Mouse (Mus musculus) liver, embryonic 15.5 days (tissue): ENCODE data around the gene Inca1. TPM values are rescaled to one million over a fixed set of nuclear protein-coding genes. Genes with fewer than 3 reads are reported as not detected.

Experiments
- ATAC-seq: fragments of 200-750 bp; cut with Nextera tagmentation; 2 replicates; pipeline ENCODE4 v1.8.0; 2017; ENCODE audit warnings: moderate number of reproducible peaks, mild to moderate bottlenecking, moderate library complexity; ENCODE audit not compliant: insufficient read depth
- H3K27ac ChIP-seq: fragments of 300-500 bp; sonication (generic); replicated peaks from 2 replicates; pipeline ENCODE4 v1.5.1; 2015; ENCODE audit warnings: mild to moderate bottlenecking, inconsistent platforms
- H3K27me3 ChIP-seq: fragments of 300-500 bp; sonication (generic); 2 replicates; pipeline ENCODE4 v1.6.1; 2015; ENCODE audit warnings: mild to moderate bottlenecking, inconsistent platforms
- H3K36me3 ChIP-seq: fragments of 300-500 bp; sonication (generic); replicated peaks from 2 replicates; pipeline ENCODE4 v1.6.1; 2015; ENCODE audit warnings: moderate library complexity, mild to moderate bottlenecking, inconsistent platforms
- H3K4me1 ChIP-seq: fragments of 300-500 bp; sonication (generic); replicated peaks from 2 replicates; pipeline ENCODE4 v1.6.1; 2015; ENCODE audit warnings: inconsistent platforms
- H3K4me2 ChIP-seq: fragments of 300-500 bp; sonication (generic); 2 replicates; pipeline ENCODE4 v1.6.1; 2015; ENCODE audit warnings: moderate library complexity, mild to moderate bottlenecking, inconsistent platforms
- H3K4me3 ChIP-seq: fragments of 300-500 bp; sonication (generic); replicated peaks from 2 replicates; pipeline ENCODE4 v1.5.1; 2015; ENCODE audit warnings: mild to moderate bottlenecking, inconsistent platforms
- H3K9ac ChIP-seq: fragments of 300-500 bp; sonication (generic); 2 replicates; pipeline ENCODE4 v1.6.1; 2015; ENCODE audit warnings: moderate library complexity, mild to moderate bottlenecking, inconsistent platforms
- H3K9me3 ChIP-seq: fragments of 300-500 bp; sonication (generic); replicated peaks from 2 replicates; pipeline ENCODE4 v1.6.1; 2016; ENCODE audit warnings: inconsistent platforms
- WGBS: fragments of 180-500 bp; shearing (Covaris S2); methylation state at CpG from one replicate; pipeline ENCODE4 v1.1.7; 2015; ENCODE audit warnings: mixed read lengths; ENCODE audit not compliant: insufficient replicate concordance; 5-methylcytosine and 5-hydroxymethylcytosine counted together
- polyA plus RNA-seq: library from polyadenylated mRNA; unstranded; fragments of >200 nt; fragmentation: Nextera tagmentation; extraction: Ambion mirVana; gene quantifications from 2 replicates; pipeline ENCODE4 v1.2.1, GENCODE M21; 2015

The Inca1 gene
- polyA plus RNA-seq, 1 experiment from 2014 or later: 1.3 TPM

GRCm38 (mm10) chr11:70683640-70684039 lies 16.3 kb downstream of the Inca1 start:
- WGBS: 62% methylated on average over 5 of the region's 5 CpGs
- H3K4me1 ChIP-seq: peaks cover 47% of the 10 kb centered on the region

GRCm38 (mm10) chr11:70681897-70682581 lies 17.9 kb downstream of the Inca1 start:
- Histone ChIP-seq H3K36me3 (peaks cover 19% of the 10 kb centered on the region), H3K9me3 (no peaks in the 10 kb centered on the region), H3K4me1 (peaks cover 34% of the 10 kb centered on the region), H3K9ac (no peak overlapping the region), H3K4me3 (no peak overlapping the region), H3K4me2 (no peak overlapping the region), H3K27ac (no peak overlapping the region), H3K27me3 (no peaks in the 10 kb centered on the region)
- 54% methylated on average over 11 of the region's 11 CpGs for WGBS
- no peak for ATAC-seq

More at GRCm38 (mm10) chr11:70683640-70684039, 16.3 kb downstream of the Inca1 start:
- no peak overlapping the region for H3K4me2 ChIP-seq
- ATAC-seq: no peak
- H3K27ac ChIP-seq: no peak overlapping the region
- no peaks in the 10 kb centered on the region for H3K27me3 ChIP-seq
- no peak overlapping the region for H3K4me3 ChIP-seq
- no peak overlapping the region for H3K9ac ChIP-seq
- H3K36me3 ChIP-seq: peaks cover 19% of the 10 kb centered on the region
- H3K9me3 ChIP-seq: no peaks in the 10 kb centered on the region

GRCm38 (mm10) chr11:70681170-70681569 lies 18.8 kb downstream of the Inca1 start:
- no peak for ATAC-seq
- Histone ChIP-seq H3K36me3 (peaks cover 27% of the 10 kb centered on the region), H3K27me3 (no peaks in the 10 kb centered on the region), H3K4me2 (no peak overlapping the region), H3K9ac (no peak overlapping the region), H3K9me3 (no peaks in the 10 kb centered on the region), H3K4me1 (peaks cover 26% of the 10 kb centered on the region), H3K27ac (no peak overlapping the region), H3K4me3 (no peak overlapping the region)
- WGBS: 75% methylated on average over 12 of the region's 12 CpGs

- Histone ChIP-seq H3K36me3 (peaks cover 30% of the 10 kb centered on the region), H3K27ac (peak overlapping the region; percentile 14; the same call in 1 of the 2 replicates), H3K9me3 (no peaks in the 10 kb centered on the region), H3K4me1 (peaks cover 26% of the 10 kb centered on the region), H3K4me2 (no peak overlapping the region), H3K27me3 (no peaks in the 10 kb centered on the region), H3K4me3 (no peak overlapping the region), H3K9ac (no peak overlapping the region)
- no peak for ATAC-seq
- WGBS: 35% methylated on average over 8 of the region's 8 CpGs
Observed at GRCm38 (mm10) chr11:70679894-70680293, 20.1 kb downstream of the Inca1 start.

GRCm38 (mm10) chr11:70679361-70679760 lies 20.6 kb downstream of the Inca1 start:
- H3K4me3 ChIP-seq: no peak overlapping the region
- H3K9ac ChIP-seq: no peak overlapping the region
- H3K9me3 ChIP-seq: no peaks in the 10 kb centered on the region
- H3K27ac ChIP-seq: peak overlapping the region; percentile 64; the same call in 1 of the 2 replicates
- peaks cover 26% of the 10 kb centered on the region for H3K4me1 ChIP-seq
- H3K4me2 ChIP-seq: no peak overlapping the region
- ATAC-seq: no peak
- no peaks in the 10 kb centered on the region for H3K27me3 ChIP-seq
- WGBS: 81% methylated on average over 8 of the region's 8 CpGs
- peaks cover 30% of the 10 kb centered on the region for H3K36me3 ChIP-seq

GRCm38 (mm10) chr11:70678576-70678975 lies 21.4 kb downstream of the Inca1 start:
- H3K36me3 ChIP-seq: peaks cover 36% of the 10 kb centered on the region
- ATAC-seq: peak; percentile 54
- no peaks in the 10 kb centered on the region for H3K27me3 ChIP-seq
- no peak overlapping the region for H3K4me3 ChIP-seq
- H3K9ac ChIP-seq: no peak overlapping the region
- H3K27ac ChIP-seq: peak overlapping the region; percentile 73
- no peak overlapping the region for H3K4me2 ChIP-seq
- 73% methylated on average over 2 of the region's 2 CpGs for WGBS
- H3K9me3 ChIP-seq: no peaks in the 10 kb centered on the region
- peaks cover 26% of the 10 kb centered on the region for H3K4me1 ChIP-seq

- Histone ChIP-seq H3K4me3 (no peak overlapping the region), H3K9ac (no peak overlapping the region), H3K4me2 (no peak overlapping the region), H3K27ac (peak overlapping the region; percentile 73), H3K4me1 (peaks cover 26% of the 10 kb centered on the region), H3K36me3 (peaks cover 32% of the 10 kb centered on the region), H3K27me3 (no peaks in the 10 kb centered on the region), H3K9me3 (no peaks in the 10 kb centered on the region)
- WGBS: 61% methylated on average over 9 of the region's 9 CpGs
- peak; percentile 61 for ATAC-seq
Observed at GRCm38 (mm10) chr11:70678092-70678491, 21.9 kb downstream of the Inca1 start.

GRCm38 (mm10) chr11:70674501-70674900 lies 25.5 kb downstream of the Inca1 start:
- H3K4me3 ChIP-seq: no peak overlapping the region
- no peak overlapping the region for H3K9ac ChIP-seq
- ATAC-seq: no peak
- H3K9me3 ChIP-seq: no peaks in the 10 kb centered on the region
- H3K27ac ChIP-seq: no peak overlapping the region
- H3K27me3 ChIP-seq: no peaks in the 10 kb centered on the region
- peaks cover 32% of the 10 kb centered on the region for H3K4me1 ChIP-seq
- peaks cover 23% of the 10 kb centered on the region; the same call in 1 of the 2 replicates for H3K36me3 ChIP-seq
- WGBS: 55% methylated on average over 11 of the region's 11 CpGs
- H3K4me2 ChIP-seq: no peak overlapping the region

- no peaks in the 10 kb centered on the region for H3K9me3 ChIP-seq
- no peak overlapping the region for H3K9ac ChIP-seq
- peaks cover 28% of the 10 kb centered on the region for H3K4me1 ChIP-seq
- no peak overlapping the region for H3K27ac ChIP-seq
- ATAC-seq: no peak
- no peaks in the 10 kb centered on the region for H3K27me3 ChIP-seq
- H3K4me3 ChIP-seq: no peak overlapping the region
- H3K4me2 ChIP-seq: no peak overlapping the region
- WGBS: 85% methylated on average over 6 of the region's 6 CpGs
- peaks cover 23% of the 10 kb centered on the region; the same call in 1 of the 2 replicates for H3K36me3 ChIP-seq
Observed at GRCm38 (mm10) chr11:70674014-70674413, 25.9 kb downstream of the Inca1 start.

- ATAC-seq: no peak
- Histone ChIP-seq H3K9ac (no peak overlapping the region), H3K36me3 (peaks cover 24% of the 10 kb centered on the region; the same call in 1 of the 2 replicates), H3K27me3 (no peaks in the 10 kb centered on the region), H3K4me3 (no peak overlapping the region), H3K9me3 (no peaks in the 10 kb centered on the region), H3K27ac (no peak overlapping the region), H3K4me2 (no peak overlapping the region), H3K4me1 (peaks cover 41% of the 10 kb centered on the region)
- 76% methylated on average over 16 of the region's 16 CpGs for WGBS
Observed at GRCm38 (mm10) chr11:70671333-70672047, 28.5 kb downstream of the Inca1 start.

GRCm38 (mm10) chr11:70670483-70670882 lies 29.5 kb downstream of the Inca1 start:
- Histone ChIP-seq H3K27ac (peak overlapping the region; percentile 98), H3K9me3 (no peaks in the 10 kb centered on the region), H3K4me1 (peaks cover 47% of the 10 kb centered on the region), H3K36me3 (peaks cover 26% of the 10 kb centered on the region; the same call in 1 of the 2 replicates), H3K9ac (peak overlapping the region; percentile 78), H3K4me3 (peak overlapping the region; percentile 79), H3K27me3 (no peaks in the 10 kb centered on the region), H3K4me2 (peak overlapping the region; percentile 98)
- WGBS: 55% methylated on average over 14 of the region's 14 CpGs
- no peak for ATAC-seq
